Mouse (Mus musculus) left cerebral cortex, adult 9 months (tissue): Measurements from ENCODE around the gene Ap2b1.
"Not testable (repeated sequence)": the region's sequence is repeated elsewhere in the genome, so short reads cannot be mapped to it uniquely, and the experiment has no call there.

Source experiments
- DNase-seq, 2 experiments: peaks; one replicate each; pipeline ENCODE4 v3.0.0; 2022; ENCODE audit warnings: low spot score in 2 of 2

The Ap2b1 gene

DNA sequence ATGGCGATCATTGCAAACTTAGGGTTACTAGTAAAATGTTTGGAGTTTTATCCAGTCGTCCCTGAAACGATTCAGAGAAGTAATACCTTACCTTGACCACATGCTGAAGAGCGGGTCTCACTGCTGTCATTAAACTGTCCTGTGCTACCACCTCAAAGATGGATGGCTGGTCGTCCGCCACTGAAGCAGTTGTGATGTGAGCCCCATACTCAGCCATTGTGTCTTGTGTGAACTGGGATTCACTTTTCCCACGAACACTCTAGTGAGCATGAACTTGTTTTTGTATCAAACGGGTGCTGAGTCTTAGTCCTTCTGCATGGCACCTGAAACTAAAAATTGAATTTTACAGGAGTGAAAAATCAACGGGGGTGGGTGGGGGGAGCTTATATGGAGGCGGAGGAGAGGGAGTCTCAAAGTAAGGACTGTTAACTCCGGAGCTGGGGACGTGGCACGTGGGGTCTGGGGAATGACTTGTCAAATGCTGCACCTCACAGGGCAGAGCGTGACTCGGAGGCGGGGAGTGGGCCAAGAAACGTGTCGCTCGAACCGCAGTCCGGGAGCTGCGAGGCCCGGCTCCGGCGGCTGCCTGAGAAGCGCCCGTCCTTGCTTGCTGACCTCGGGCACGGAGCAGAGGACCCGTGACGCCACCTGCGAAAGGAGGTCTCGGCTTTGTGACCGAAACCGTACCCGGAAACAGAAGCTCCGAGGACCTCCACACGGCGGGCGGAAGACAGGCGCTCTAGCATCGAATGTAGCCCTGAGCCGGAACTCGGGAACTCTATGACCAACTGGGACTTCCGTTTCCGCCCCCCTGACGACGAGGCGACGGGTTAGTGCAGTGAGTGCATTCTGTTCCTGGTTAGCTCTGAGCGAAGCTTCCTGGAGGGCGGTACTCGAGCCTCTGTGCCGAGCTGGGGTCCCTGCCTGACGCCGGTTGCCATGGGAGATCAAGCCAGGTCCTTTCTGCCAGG lies at the start of gene Ap2b1:
TSS of gene Ap2b1 (plus strand) at position 800 of the 971 bp plus-strand sequence.
- DNase-seq: peak; percentile 89 to 94

GRCm38 (mm10) chr11:83257211-83257610 lies 41.6 kb upstream of the Ap2b1 start:
- not testable (repeated sequence) for DNase-seq

GRCm38 (mm10) chr11:83262673-83263072 lies 36.2 kb upstream of the Ap2b1 start:
- no peak for DNase-seq

DNA sequence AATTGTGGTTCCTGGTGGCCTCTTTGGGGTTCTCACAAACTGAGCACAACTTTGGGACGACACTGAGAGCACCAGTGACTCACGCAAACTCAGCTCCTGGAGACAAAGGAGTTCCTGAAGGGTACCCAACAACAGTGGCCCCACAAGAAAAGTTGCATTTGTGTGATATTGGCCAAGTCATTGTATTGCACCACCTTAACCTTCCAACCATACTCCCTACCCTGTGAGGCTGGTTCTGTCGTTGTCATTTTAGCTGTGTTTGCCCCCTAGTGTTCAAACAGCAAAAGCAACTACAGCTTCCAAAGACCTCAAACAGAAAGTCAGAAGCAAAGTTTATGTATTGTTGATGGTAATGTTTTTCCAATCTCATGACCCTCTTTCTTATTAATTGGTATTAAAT lies 35.7 kb upstream of the Ap2b1 start:
- no peak for DNase-seq

GRCm38 (mm10) chr11:83270842-83271150 lies 28.0 kb upstream of the Ap2b1 start:
- DNase-seq: no peak

DNA sequence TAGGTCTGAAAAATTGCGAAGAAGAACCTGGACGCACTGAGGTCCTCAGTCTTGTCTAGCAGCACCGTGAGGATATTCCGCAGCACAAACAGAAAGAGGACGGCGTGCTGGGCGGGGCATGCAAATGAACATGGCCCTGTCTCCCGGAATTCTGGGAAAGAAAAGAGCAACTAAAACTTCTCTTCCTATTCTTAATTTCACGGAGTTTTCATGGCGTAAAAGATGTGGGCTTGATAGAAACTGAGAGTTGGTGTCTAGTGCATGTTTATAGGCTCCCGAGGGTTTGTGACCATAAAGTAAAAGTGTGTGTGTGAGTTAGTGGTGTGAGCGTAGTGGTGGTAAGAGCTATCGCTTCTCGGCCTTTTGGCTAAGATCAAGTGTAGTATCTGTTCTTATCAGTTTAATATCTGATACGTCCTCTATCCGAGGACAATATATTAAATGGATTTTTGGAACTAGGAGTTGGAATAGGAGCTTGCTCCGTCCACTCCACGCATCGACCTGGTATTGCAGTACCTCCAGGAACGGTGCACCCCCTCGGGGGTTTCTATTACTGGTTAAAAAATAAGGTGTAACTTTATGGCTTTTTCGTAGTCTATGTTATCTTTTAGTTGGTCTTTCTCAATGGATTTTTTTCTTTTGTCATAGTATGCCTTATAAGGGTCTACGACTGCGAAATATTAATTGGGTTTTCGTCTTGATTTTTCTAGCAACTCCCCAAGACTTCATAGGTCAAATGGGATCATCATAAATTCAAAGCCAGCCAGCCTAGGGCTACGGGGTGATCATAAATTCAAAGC lies 27.5 kb upstream of the Ap2b1 start:
- peak; percentile 72 to 85 for DNase-seq

GRCm38 (mm10) chr11:83271951-83272843 lies 26.6 kb upstream of the Ap2b1 start:
- no peak for DNase-seq

DNA sequence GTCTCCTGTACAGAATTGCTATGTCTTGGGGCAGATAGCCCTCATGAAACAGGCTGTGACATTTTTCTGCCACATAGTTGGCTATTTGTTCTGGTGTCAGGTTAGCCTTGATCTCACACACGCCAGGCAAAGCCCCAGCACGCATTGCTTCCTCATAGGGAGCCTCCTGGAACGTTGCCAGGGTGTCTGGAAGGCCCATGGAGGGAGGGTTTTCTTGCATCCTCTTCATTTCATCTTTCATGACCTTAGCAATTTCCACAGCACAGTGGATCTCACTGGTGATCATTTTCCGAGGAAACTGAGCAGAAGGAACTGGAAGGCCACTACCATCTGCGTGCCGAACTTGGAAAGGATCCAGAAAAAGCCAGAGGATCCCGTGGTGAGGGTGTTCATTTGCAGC lies 22.6 kb upstream of the Ap2b1 start:
- DNase-seq: no peak

DNA sequence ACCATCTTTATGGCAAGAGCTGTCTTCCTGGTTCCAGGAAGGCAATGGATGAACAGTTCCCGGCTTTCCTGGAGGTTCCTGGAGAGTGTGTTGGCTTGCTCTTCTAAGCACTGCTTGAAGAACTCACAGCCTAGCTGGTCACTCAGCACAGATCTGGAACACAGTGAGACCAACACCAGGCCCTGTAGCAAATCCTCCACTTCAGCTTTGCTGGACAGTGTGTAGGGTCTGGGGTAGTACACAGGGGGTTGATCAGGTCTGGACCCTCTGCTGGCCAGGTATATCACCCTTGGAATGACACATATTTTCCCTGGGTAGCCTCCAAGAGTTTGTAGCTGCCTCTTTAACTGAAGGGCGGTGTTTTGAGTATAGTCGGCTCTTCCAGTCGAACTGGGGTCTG lies 19.8 kb upstream of the Ap2b1 start:
- no peak for DNase-seq

DNA sequence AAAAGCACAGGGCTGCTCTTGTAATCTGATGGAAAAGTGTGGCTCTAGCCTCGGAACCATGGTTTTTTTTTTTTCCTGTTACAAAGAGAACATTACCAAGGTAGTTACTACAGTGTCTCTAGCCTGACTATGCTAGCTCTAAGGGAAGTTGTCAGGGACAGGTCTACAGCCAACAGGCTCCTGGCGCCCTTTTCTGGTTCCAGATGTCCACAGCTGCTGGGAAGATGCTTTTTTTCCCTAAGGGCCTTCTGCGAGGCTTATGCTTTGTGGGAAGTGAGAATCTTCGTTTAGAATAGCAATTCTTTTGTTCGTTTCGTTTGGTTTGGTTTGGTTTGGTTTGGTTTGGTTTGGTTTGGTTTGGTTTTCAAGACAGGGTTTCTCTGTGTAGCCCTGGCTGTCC lies 19.1 kb upstream of the Ap2b1 start:
- DNase-seq: no peak

DNA sequence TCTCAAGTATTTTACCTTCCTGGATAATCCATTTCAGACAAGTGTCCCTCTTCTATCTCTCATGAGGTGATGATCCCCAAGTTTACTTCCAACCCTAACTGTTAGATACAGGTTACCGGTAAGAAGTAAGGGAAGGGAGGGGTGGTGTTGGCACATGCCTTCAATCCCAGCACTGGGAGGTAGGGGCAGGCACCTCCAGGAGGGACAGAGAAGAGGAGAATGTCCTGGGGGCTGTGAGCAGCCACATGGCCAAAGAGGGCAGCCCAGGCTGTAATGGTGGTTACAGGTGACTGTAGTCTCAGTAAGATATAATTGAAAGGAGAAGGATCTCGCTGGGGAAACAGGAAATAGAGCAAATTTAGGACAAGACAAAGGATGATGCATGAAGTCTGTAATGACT lies 16.7 kb upstream of the Ap2b1 start:
- DNase-seq: no peak

GRCm38 (mm10) chr11:83285627-83286026 lies 13.2 kb upstream of the Ap2b1 start:
- DNase-seq: no peak

- no peak for DNase-seq
These were observed 12.3 kb upstream of the Ap2b1 start, which contains the start of gene Slfn14 for GRCm38 (mm10) chr11:83286566-83286965. Gene Slfn14, minus strand, starts transcription at chr11:83286726.

DNA sequence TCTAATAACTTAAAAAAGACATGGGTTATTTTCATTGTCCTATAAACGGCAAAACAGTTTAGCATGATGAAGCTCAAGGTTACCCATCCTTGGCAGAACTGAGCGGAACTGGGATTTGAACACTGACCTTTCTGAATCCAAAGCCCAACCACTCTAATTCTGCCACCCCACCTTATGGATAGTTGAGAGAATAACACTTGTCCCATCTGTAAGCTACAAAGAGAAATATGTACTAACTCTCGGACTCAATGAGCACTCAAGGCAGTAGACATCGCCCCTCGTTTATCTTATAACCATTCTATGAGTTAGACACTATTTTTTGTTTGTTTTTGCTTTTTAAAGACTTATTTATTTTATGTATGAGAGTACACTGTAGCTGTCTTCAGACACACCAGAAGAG lies 9.8 kb upstream of the Ap2b1 start:
- no peak for DNase-seq

GRCm38 (mm10) chr11:83289633-83290032 lies 9.2 kb upstream of the Ap2b1 start:
- DNase-seq: no peak

- DNase-seq: peak; percentile 91 to 97
These were observed 7.2 kb upstream of the Ap2b1 start for GRCm38 (mm10) chr11:83291375-83292250.

GRCm38 (mm10) chr11:83292251-83292587 lies 6.6 kb upstream of the Ap2b1 start:
- no peak for DNase-seq

- DNase-seq: no peak
These were observed 5.6 kb upstream of the Ap2b1 start for GRCm38 (mm10) chr11:83293182-83293581.

DNA sequence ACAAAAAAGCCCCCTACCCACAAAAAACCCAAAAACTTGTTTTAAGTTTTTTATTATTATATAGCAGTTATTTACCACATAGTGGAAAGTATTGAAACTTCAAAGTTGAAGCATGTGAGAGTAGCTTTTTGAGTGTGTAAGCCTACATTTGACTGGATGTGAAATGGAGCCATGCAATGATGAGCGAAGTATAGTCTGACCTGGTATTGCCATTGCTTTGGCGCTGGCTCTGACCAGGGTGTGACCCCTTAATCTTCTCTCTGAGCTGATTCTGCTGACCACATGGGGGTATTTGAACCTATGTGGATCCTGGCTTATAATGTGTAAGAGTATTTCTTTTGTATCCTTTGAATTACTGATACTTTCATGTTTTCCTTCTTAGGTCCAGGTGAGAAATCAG lies 4.7 kb upstream of the Ap2b1 start:
- DNase-seq: no peak

GRCm38 (mm10) chr11:83297816-83298215 lies 1.0 kb upstream of the Ap2b1 start:
- no peak for DNase-seq

DNA sequence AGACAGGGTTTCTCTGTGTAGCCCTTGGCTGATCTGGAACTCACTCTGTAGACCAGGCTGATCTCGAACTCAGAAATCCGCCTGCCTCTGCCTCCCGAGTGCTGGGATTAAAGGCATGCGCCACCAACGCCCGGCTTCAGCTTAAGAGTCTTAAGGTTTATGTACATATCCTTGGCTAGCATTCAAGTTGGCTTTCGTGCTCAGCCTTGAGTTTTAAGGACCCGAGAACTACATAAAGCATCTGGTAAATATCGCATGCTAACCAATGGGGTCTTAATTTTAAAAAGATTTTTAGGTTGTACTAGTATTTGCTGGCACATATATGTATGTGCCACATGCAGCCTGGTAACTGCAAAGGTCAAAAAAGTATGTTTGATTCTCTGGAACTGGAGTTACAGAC lies 900 bp downstream of the Ap2b1 start:
- no peak for DNase-seq
